Mouse (Mus musculus): Measurements from ENCODE around the gene Sall2.

GRCm38 (mm10) chr14:52368741-52369140 is 40.2 kb upstream of the Sall2 start:
- no peak for TF ChIP-seq POLR2A (IDR thresholded peaks at IDR 0.05; ENCODE audit: low read depth, low read length)
- no peak for TF ChIP-seq CTCF (IDR thresholded peaks at IDR 0.05; ENCODE audit: extremely low read depth, insufficient read depth, insufficient read length, insufficient replicate concordance)
